Mouse (Mus musculus): Measurements from ENCODE around the gene Fam118b. TPM values are rescaled to one million over a fixed set of nuclear protein-coding genes. Genes with fewer than 3 reads are reported as not detected.

The Fam118b gene
- polyA plus RNA-seq, 1 experiment, result 0.20 TPM

DNA sequence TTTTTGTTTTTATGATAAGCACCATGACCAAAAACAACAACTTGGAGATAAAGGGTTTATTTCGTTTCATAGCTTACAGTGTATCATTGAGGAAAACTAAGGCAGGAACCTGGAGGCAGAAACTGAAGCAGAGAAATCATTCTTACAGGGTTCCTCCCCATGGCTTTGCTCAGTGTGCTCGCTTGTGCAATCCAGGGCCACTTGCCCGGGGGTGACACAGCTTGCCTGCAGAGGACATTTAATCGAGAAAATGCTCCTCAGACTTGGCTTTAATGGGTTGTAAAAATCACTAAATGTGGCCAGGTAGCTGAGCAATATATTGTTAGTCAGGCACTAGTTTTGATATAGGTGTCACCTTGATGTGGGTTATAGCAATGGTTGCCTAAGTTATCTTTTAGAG is 10.8 kb upstream of the Fam118b start:
- Histone ChIP-seq H3K9me3 (ENCODE audit: control insufficient read depth, low read length) (no peaks in the 10 kb centered on the region), H3K36me3 (ENCODE audit: control insufficient read depth) (peaks cover 36% of the 10 kb centered on the region), H3K4me1 (ENCODE audit: control insufficient read depth) (no peaks in the 10 kb centered on the region), H3K4me3 (replicated peaks) (no peak overlapping the region), H3K27me3 (ENCODE audit: control insufficient read depth) (no peaks in the 10 kb centered on the region)
- TF ChIP-seq GATA1 (IDR thresholded peaks at IDR 0.05; ENCODE audit: low read length) (no peak), TAL1 (IDR thresholded peaks at IDR 0.05; ENCODE audit: low read length) (no peak)

DNA sequence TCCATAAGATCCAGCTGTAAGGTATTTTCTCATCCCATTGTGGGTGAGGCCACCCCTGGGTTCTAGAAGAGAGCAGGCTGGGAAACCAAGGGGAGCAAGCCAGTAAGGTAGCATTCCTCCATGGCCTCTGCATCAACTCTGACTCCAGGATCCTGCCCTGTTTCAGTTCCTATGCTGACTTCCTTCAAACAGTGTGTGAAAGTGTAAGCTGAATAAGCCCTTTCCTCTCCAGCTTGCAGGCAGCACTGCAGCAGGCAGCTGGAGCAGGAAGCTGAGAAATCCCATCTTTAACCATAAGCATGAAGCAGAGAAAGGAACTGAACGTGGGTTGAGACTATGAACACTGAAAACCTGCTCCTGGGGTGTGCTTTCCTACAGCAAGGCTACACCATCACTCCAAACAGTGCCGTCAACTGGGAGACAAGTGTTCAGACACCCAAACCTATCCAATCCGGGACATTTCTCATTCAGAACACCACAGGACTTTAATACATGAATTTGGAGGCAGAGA is 10.3 kb upstream of the Fam118b start:
- no peak overlapping the region for H3K4me3 ChIP-seq (replicated peaks)
- H3K36me3 ChIP-seq (ENCODE audit: control insufficient read depth), result peaks cover 42% of the 10 kb centered on the region
- H3K9me3 ChIP-seq (ENCODE audit: control insufficient read depth, low read length), result no peaks in the 10 kb centered on the region
- no peak for TF ChIP-seq GATA1 (IDR thresholded peaks at IDR 0.05; ENCODE audit: low read length)
- no peak for TF ChIP-seq TAL1 (IDR thresholded peaks at IDR 0.05; ENCODE audit: low read length)
- H3K4me1 ChIP-seq (ENCODE audit: control insufficient read depth), result no peaks in the 10 kb centered on the region
- H3K27me3 ChIP-seq (ENCODE audit: control insufficient read depth), result no peaks in the 10 kb centered on the region

DNA sequence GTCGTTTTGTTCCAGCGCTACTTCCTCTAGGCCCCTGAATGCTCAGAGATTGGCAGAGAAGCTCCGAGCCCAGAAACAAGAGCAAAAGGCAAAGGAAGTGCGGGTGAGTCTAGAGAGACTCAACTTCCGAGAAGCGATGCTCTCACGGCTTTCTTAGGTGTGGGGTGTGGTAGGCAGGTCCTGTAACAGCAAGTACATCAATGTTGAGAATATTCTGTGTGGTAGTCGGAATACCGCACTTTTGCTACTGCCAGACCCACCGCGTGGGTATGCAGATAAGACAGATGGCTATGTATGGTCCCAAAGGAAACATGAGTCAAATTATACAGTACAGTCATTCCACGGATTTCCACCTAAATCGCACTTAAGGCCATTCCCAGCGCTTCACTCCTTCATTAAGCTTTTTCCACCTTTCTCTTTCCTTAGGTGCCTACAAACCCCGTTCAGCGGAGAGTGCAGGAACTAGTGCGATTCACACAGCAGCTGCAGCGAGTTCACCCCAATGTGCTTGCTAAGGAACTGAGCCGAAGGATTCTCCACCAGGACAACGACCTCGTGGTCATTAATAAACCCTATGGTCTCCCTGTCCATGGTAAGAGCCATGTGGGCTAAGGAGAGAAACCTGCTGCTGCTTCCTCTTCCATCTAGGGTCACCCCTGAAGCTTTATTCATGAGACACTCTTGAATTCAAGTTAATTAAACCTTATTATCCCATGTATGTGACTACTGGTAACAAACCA is 541 bp upstream of the Fam118b start:
- H3K4me3 ChIP-seq (replicated peaks), result peak overlapping the region; percentile 92
- TF ChIP-seq TAL1 (IDR thresholded peaks at IDR 0.05; ENCODE audit: low read length), result no peak
- no peak for TF ChIP-seq GATA1 (IDR thresholded peaks at IDR 0.05; ENCODE audit: low read length)
- peaks cover 51% of the 10 kb centered on the region for H3K4me1 ChIP-seq (ENCODE audit: control insufficient read depth)
- no peaks in the 10 kb centered on the region for H3K9me3 ChIP-seq (ENCODE audit: control insufficient read depth, low read length)
- H3K36me3 ChIP-seq (ENCODE audit: control insufficient read depth), result peaks cover 26% of the 10 kb centered on the region
- H3K27me3 ChIP-seq (ENCODE audit: control insufficient read depth), result no peaks in the 10 kb centered on the region

DNA sequence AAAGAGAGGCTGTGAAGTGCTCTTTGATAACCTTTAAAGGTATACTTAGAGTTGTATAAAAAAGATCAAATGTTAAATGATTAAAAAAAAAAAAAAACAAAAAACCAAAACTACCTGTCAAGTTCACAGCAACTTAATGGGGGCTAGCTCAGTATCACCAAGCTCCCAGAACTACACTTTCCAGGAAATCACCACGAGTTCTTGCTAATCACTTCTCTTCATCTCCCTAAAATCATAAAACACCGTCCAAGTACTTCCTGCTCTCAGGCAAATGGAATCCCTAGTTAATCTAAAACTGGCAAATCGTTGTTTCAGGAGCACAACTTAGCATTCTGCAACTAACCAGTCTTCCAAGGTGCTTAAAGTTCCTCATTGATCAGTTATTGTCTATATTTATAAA is 3.1 kb downstream of the Fam118b start:
- H3K27me3 ChIP-seq (ENCODE audit: control insufficient read depth), result no peaks in the 10 kb centered on the region
- no peak overlapping the region for H3K4me3 ChIP-seq (replicated peaks)
- peaks cover 49% of the 10 kb centered on the region for H3K4me1 ChIP-seq (ENCODE audit: control insufficient read depth)
- peaks cover 2% of the 10 kb centered on the region; the same call in 1 of the 2 replicates for H3K36me3 ChIP-seq (ENCODE audit: control insufficient read depth)
- TF ChIP-seq TAL1 (IDR thresholded peaks at IDR 0.05; ENCODE audit: low read length) (no peak), GATA1 (IDR thresholded peaks at IDR 0.05; ENCODE audit: low read length) (no peak)
- H3K9me3 ChIP-seq (ENCODE audit: control insufficient read depth, low read length), result no peaks in the 10 kb centered on the region

DNA sequence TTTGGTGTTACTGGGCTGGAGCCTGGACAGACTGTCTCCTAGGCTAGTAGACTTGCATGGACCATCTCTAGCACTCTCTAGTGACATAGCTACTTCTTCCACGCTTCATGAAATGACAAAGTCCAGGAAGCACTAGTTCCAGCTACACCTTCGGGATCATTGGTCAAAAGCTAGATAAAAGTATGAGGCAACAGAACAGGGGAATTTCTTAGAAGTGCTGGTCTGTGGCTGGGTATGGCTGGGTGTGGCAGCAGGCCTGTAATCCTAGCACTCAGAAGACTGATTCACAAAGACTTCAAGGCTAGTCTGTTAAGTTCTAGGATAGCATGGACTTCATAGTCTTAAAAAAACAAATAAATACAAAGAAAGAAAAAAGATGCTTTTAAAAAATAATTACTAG is 4.2 kb downstream of the Fam118b start:
- H3K4me1 ChIP-seq (ENCODE audit: control insufficient read depth), result peaks cover 42% of the 10 kb centered on the region
- no peaks in the 10 kb centered on the region for H3K9me3 ChIP-seq (ENCODE audit: control insufficient read depth, low read length)
- no peaks in the 10 kb centered on the region for H3K27me3 ChIP-seq (ENCODE audit: control insufficient read depth)
- H3K36me3 ChIP-seq (ENCODE audit: control insufficient read depth), result no peaks in the 10 kb centered on the region
- no peak for TF ChIP-seq GATA1 (IDR thresholded peaks at IDR 0.05; ENCODE audit: low read length)
- no peak for TF ChIP-seq TAL1 (IDR thresholded peaks at IDR 0.05; ENCODE audit: low read length)
- H3K4me3 ChIP-seq (replicated peaks), result no peak overlapping the region

DNA sequence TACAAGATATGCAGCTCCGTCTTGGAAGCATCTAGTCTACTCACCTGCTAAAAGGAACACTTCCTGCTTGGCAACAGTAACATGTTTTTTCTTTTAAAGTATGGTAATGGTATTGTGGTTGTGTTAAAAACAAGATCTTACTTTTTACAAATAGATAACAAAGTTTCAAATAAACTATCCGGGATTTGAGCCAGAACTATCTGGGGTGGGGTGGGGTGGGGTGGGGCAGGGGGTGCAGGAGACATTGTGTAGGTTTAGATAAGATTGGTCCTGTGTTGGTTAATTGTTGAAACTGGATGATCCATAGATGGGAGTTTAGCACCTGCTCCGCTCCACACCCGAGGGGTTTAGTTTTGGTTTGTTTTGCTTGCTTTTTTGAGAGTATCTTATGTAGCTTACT is 5.2 kb downstream of the Fam118b start:
- Histone ChIP-seq H3K4me3 (replicated peaks) (no peak overlapping the region), H3K36me3 (ENCODE audit: control insufficient read depth) (no peaks in the 10 kb centered on the region; the same call in 1 of the 2 replicates), H3K27me3 (ENCODE audit: control insufficient read depth) (no peaks in the 10 kb centered on the region), H3K9me3 (ENCODE audit: control insufficient read depth, low read length) (no peaks in the 10 kb centered on the region), H3K4me1 (ENCODE audit: control insufficient read depth) (peaks cover 39% of the 10 kb centered on the region)
- TF ChIP-seq GATA1 (IDR thresholded peaks at IDR 0.05; ENCODE audit: low read length) (no peak), TAL1 (IDR thresholded peaks at IDR 0.05; ENCODE audit: low read length) (no peak)

DNA sequence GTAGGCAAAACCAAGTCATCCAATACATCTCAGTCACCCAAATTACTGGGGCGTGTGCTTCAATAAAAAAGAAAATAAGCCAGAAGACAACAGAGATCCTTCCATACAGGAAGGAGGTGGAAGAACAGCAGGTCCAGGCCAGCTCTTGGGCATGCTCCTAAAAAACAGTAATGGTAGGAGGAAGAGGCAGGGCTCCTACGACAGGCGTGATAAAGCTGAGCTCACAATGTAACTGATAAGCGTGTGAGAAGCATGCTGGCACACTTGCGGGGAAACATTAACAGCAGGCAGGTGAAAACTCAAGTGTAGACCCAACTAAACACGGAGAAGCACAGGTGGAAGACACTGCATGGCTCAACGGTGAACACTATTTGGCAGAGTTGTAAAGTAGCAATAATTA is 10.2 kb downstream of the Fam118b start:
- Histone ChIP-seq H3K4me1 (ENCODE audit: control insufficient read depth) (peaks cover 13% of the 10 kb centered on the region), H3K4me3 (replicated peaks) (no peak overlapping the region), H3K9me3 (ENCODE audit: control insufficient read depth, low read length) (no peaks in the 10 kb centered on the region), H3K27me3 (ENCODE audit: control insufficient read depth) (no peaks in the 10 kb centered on the region), H3K36me3 (ENCODE audit: control insufficient read depth) (no peaks in the 10 kb centered on the region; the same call in 1 of the 2 replicates)
- TF ChIP-seq TAL1 (IDR thresholded peaks at IDR 0.05; ENCODE audit: low read length) (no peak), GATA1 (IDR thresholded peaks at IDR 0.05; ENCODE audit: low read length) (no peak)

DNA sequence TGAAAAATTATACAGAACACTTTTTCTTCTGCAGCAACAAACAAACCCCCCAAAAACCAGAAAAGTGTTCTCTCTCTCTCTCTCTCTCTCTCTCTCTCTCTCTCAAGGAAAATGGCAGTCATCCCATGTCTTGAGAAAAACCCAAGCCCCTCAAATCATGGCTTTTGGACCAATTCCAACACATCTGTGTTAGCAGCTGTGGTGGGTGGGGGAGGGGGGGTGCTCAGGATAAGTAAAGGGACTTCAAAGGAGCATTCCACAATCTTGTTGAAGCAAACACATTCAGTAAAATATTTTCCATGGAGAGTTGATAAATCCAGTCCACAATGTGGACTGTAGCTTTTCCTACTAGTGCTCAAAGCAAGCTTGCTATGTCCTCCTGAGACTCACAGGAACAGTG is 18.1 kb downstream of the Fam118b start:
- Histone ChIP-seq H3K9me3 (ENCODE audit: control insufficient read depth, low read length) (no peaks in the 10 kb centered on the region), H3K36me3 (ENCODE audit: control insufficient read depth) (no peaks in the 10 kb centered on the region), H3K4me1 (ENCODE audit: control insufficient read depth) (no peaks in the 10 kb centered on the region), H3K27me3 (ENCODE audit: control insufficient read depth) (no peaks in the 10 kb centered on the region), H3K4me3 (replicated peaks) (no peak overlapping the region)
- TF ChIP-seq TAL1 (IDR thresholded peaks at IDR 0.05; ENCODE audit: low read length), result no peak
- TF ChIP-seq GATA1 (IDR thresholded peaks at IDR 0.05; ENCODE audit: low read length), result no peak

DNA sequence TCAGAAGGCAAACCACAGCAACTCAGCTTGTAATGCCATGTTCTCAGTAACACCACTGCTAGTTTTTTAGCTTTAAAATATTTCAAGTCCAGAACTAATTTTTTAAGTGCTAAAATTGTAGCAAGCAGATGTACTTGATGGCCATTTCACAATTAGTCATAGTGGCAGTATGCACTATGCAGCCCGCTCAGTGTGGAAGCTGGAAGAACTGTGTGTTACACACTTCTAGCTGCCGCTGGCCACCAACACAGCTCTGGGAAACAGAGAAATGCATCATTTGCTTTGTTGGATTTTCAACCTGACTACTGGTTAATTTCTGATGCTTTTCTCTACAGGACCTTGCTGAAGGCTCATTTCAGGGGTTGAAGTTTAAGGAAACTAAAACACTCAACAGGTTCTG is 20.2 kb downstream of the Fam118b start:
- Histone ChIP-seq H3K4me3 (replicated peaks) (no peak overlapping the region), H3K4me1 (ENCODE audit: control insufficient read depth) (no peaks in the 10 kb centered on the region), H3K27me3 (ENCODE audit: control insufficient read depth) (no peaks in the 10 kb centered on the region), H3K9me3 (ENCODE audit: control insufficient read depth, low read length) (no peaks in the 10 kb centered on the region), H3K36me3 (ENCODE audit: control insufficient read depth) (no peaks in the 10 kb centered on the region)
- TF ChIP-seq TAL1 (IDR thresholded peaks at IDR 0.05; ENCODE audit: low read length), result no peak
- no peak for TF ChIP-seq GATA1 (IDR thresholded peaks at IDR 0.05; ENCODE audit: low read length)

All from erythroblast, embryonic 14.5 days (primary cell).